8 mouse cellular contexts compared by ENCODE assay signal in the genomic region with DNA sequence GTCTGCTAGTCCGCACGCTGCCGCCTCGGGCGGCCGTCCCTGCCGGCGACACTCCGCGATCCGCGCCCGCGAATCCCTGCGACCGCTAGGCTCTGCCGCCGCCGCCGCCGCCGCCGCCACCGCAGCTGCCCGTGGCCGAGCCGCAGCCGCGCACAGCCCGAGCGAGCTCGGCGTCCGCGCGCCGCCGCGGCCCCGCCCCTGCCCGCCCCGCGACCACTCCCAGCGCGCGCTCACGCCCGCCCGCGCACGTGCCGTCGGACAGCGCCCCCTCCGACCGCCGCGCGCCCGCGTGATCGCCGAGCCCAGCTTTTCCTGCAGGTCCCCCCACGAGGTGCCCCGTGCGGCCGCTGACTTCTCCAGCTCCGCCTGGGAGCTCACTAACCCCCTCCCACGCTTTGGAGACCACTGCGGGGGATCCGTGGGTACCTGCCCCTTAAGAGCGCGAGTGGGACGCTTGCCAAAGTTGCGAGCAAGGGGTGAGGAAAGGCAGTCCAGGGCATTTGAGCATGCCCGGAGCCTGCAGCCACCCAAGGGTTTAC. TPM values are rescaled to one million over a fixed set of nuclear protein-coding genes. Genes with fewer than 3 reads are reported as not detected.
DNase-seq lines count a peak whose midpoint lies in the region; ATAC-seq and TF ChIP-seq lines count a peak whose summit lies in the region.

A gene (minus strand): TSS at position 75 of the 539 bp plus-strand sequence.

- WGBS in forebrain, embryonic 11.5 days = under 1% methylated on average over 56 of the region's 76 CpGs
- under 1% methylated on average over 63 of the region's 76 CpGs for WGBS in heart, embryonic 13.5 days
- under 1% methylated on average over 70 of the region's 76 CpGs for WGBS in kidney, postnatal 0 days
- WGBS in liver, embryonic 11.5 days = 1% methylated on average over 56 of the region's 76 CpGs
- WGBS in neural tube, embryonic 11.5 days = under 1% methylated on average over 33 of the region's 76 CpGs

- peaks cover 2% of the 10 kb centered on the region; the same call in 1 of the 2 replicates for H3K27me3 ChIP-seq in forebrain, embryonic 11.5 days (ENCODE audit: control insufficient read depth, insufficient read depth, low read length)
- H3K27me3 ChIP-seq in heart, embryonic 13.5 days (replicated peaks) = no peaks in the 10 kb centered on the region
- H3K27me3 ChIP-seq in kidney, postnatal 0 days (ENCODE audit: insufficient read depth, low read length) = no peaks in the 10 kb centered on the region
- H3K27me3 ChIP-seq in liver, embryonic 11.5 days (replicated peaks; ENCODE audit: control insufficient read depth, insufficient read depth, low read length) = peaks cover 30% of the 10 kb centered on the region
- no peaks in the 10 kb centered on the region for H3K27me3 ChIP-seq in neural tube, embryonic 11.5 days (ENCODE audit: control insufficient read depth, insufficient read depth, low read length)

- peak within 1 kb of the TSS; percentile 96 for H3K4me2 ChIP-seq in forebrain, embryonic 11.5 days (ENCODE audit: low read depth, low read length, severe bottlenecking)
- peak within 1 kb of the TSS; percentile 92 for H3K4me2 ChIP-seq in heart, embryonic 13.5 days
- peak within 1 kb of the TSS; percentile 99 for H3K4me2 ChIP-seq in kidney, postnatal 0 days (ENCODE audit: low read length)
- peak within 1 kb of the TSS; percentile 85 for H3K4me2 ChIP-seq in liver, embryonic 11.5 days
- H3K4me2 ChIP-seq in neural tube, embryonic 11.5 days (ENCODE audit: low read depth) = peak within 1 kb of the TSS; percentile 89

- peak within 1 kb of the TSS; percentile 75 for H3K9ac ChIP-seq in forebrain, embryonic 11.5 days (ENCODE audit: low read length)
- peak within 1 kb of the TSS; percentile 93 for H3K9ac ChIP-seq in heart, embryonic 13.5 days
- peak within 1 kb of the TSS; percentile 84 for H3K9ac ChIP-seq in kidney, postnatal 0 days (ENCODE audit: low read depth, low read length)
- H3K9ac ChIP-seq in liver, embryonic 11.5 days (ENCODE audit: low read depth, low read length) = peak within 1 kb of the TSS; percentile 60
- H3K9ac ChIP-seq in neural tube, embryonic 11.5 days (ENCODE audit: low read length) = peak within 1 kb of the TSS; percentile 74

- no peaks in the 10 kb centered on the region for H3K36me3 ChIP-seq in forebrain, embryonic 11.5 days (ENCODE audit: control insufficient read depth, insufficient read depth, low read length)
- H3K36me3 ChIP-seq in heart, embryonic 13.5 days = no peaks in the 10 kb centered on the region
- no peaks in the 10 kb centered on the region for H3K36me3 ChIP-seq in kidney, postnatal 0 days (ENCODE audit: insufficient read depth, low read length)
- H3K36me3 ChIP-seq in liver, embryonic 11.5 days (ENCODE audit: control insufficient read depth, insufficient read depth, low read length) = no peaks in the 10 kb centered on the region
- H3K36me3 ChIP-seq in neural tube, embryonic 11.5 days (ENCODE audit: control insufficient read depth, insufficient read depth, low read length) = no peaks in the 10 kb centered on the region

- H3K4me1 ChIP-seq in forebrain, embryonic 11.5 days (replicated peaks; ENCODE audit: control insufficient read depth, insufficient read depth, low read length) = peaks cover 1% of the 10 kb centered on the region; the same call in 1 of the 2 replicates
- peaks cover 23% of the 10 kb centered on the region for H3K4me1 ChIP-seq in heart, embryonic 13.5 days
- H3K4me1 ChIP-seq in kidney, postnatal 0 days (replicated peaks; ENCODE audit: insufficient read depth, low read length) = no peaks in the 10 kb centered on the region
- no peaks in the 10 kb centered on the region for H3K4me1 ChIP-seq in liver, embryonic 11.5 days (replicated peaks; ENCODE audit: control insufficient read depth, insufficient read depth, low read length)
- no peaks in the 10 kb centered on the region for H3K4me1 ChIP-seq in neural tube, embryonic 11.5 days (ENCODE audit: control insufficient read depth, insufficient read depth, low read length)

- H3K4me3 ChIP-seq in forebrain, embryonic 11.5 days (ENCODE audit: low read depth, low read length) = peak within 1 kb of the TSS; percentile 69
- peak within 1 kb of the TSS; percentile 88 for H3K4me3 ChIP-seq in heart, embryonic 13.5 days
- peak within 1 kb of the TSS; percentile 89 for H3K4me3 ChIP-seq in kidney, postnatal 0 days (replicated peaks; ENCODE audit: low read depth, low read length)
- peak within 1 kb of the TSS; percentile 64 for H3K4me3 ChIP-seq in liver, embryonic 11.5 days (ENCODE audit: low read depth, low read length)
- H3K4me3 ChIP-seq in neural tube, embryonic 11.5 days (ENCODE audit: low read depth, low read length) = peak within 1 kb of the TSS; percentile 78

- peak; percentile 51; the same call in 1 of the 2 replicates for TF ChIP-seq CTCF in kidney, postnatal 0 days (IDR thresholded peaks at IDR 0.05; ENCODE audit: low read depth)

- no peaks in the 10 kb centered on the region for H3K9me3 ChIP-seq in forebrain, embryonic 11.5 days (ENCODE audit: control insufficient read depth, low read length)
- H3K9me3 ChIP-seq in heart, embryonic 13.5 days = no peaks in the 10 kb centered on the region
- H3K9me3 ChIP-seq in kidney, postnatal 0 days (replicated peaks; ENCODE audit: low read length) = no peaks in the 10 kb centered on the region
- no peaks in the 10 kb centered on the region for H3K9me3 ChIP-seq in liver, embryonic 11.5 days (ENCODE audit: control insufficient read depth, low read length)
- no peaks in the 10 kb centered on the region for H3K9me3 ChIP-seq in neural tube, embryonic 11.5 days (ENCODE audit: control insufficient read depth, low read length)

- H3K27ac ChIP-seq in forebrain, embryonic 11.5 days (ENCODE audit: low read depth, low read length) = peak within 1 kb of the TSS; percentile 21; the same call in 1 of the 2 replicates
- peak within 1 kb of the TSS; percentile 78 for H3K27ac ChIP-seq in heart, embryonic 13.5 days (replicated peaks)
- H3K27ac ChIP-seq in kidney, postnatal 0 days = peak within 1 kb of the TSS; percentile 81
- no peak within 1 kb of the TSS for H3K27ac ChIP-seq in liver, embryonic 11.5 days (ENCODE audit: low read depth, low read length)
- H3K27ac ChIP-seq in neural tube, embryonic 11.5 days (ENCODE audit: low read depth, low read length) = peak within 1 kb of the TSS; percentile 56; the same call in 1 of the 2 replicates

- peak; percentile 10 for DNase-seq in thymus, postnatal 0 days (ENCODE audit: low spot score)
- no peak for DNase-seq in thymus, postnatal 25 days
- DNase-seq in forebrain, embryonic 11.5 days (ENCODE audit: low spot score) = peak; percentile 93
- DNase-seq in kidney, postnatal 0 days (ENCODE audit: low spot score) = peak; percentile 77
- DNase-seq in liver, embryonic 11.5 days (ENCODE audit: low spot score) = peak; percentile 73
- peak; percentile 88 for DNase-seq in neural tube, embryonic 11.5 days (ENCODE audit: low spot score)
- peak; percentile 22 for DNase-seq in urinary bladder, postnatal 10 days (ENCODE audit: low spot score)

- ATAC-seq in forebrain, embryonic 11.5 days (replicated peaks; ENCODE audit: low FRiP score) = peak; percentile 97
- peak; percentile 83 for ATAC-seq in heart, embryonic 13.5 days (ENCODE audit: extremely low read depth, insufficient number of reproducible peaks, low FRiP score, low TSS enrichment)
- ATAC-seq in kidney, postnatal 0 days (replicated peaks; ENCODE audit: low FRiP score, low read depth) = peak; percentile 96
- ATAC-seq in liver, embryonic 11.5 days (replicated peaks; ENCODE audit: low FRiP score) = peak; percentile 85
- ATAC-seq in neural tube, embryonic 11.5 days (ENCODE audit: insufficient read depth, low FRiP score, low TSS enrichment) = peak; percentile 96

RNA-seq across cellular contexts. Expression of the gene that starts here (rescaled TPM):
- polyA plus RNA-seq in thymus, postnatal 0 days (2015; fragmentation: Nextera tagmentation; extraction: Ambion mirVana) = 3.2 and 3.7 TPM in 2 replicates
- polyA plus RNA-seq in forebrain, embryonic 11.5 days (2014; fragmentation: Nextera tagmentation; extraction: Ambion mirVana) = 16.0 and 17.9 TPM in 2 replicates
- 22.0 and 25.8 TPM in 2 replicates for polyA plus RNA-seq in heart, embryonic 13.5 days (2015; fragmentation: Nextera tagmentation; extraction: Ambion mirVana)
- 54.4 and 57.5 TPM in 2 replicates for polyA plus RNA-seq in kidney, postnatal 0 days (2015; fragmentation: Nextera tagmentation; extraction: Ambion mirVana)
- polyA plus RNA-seq in liver, embryonic 11.5 days (2014; fragmentation: Nextera tagmentation; extraction: Ambion mirVana) = 7.4 and 7.5 TPM in 2 replicates
- polyA plus RNA-seq in neural tube, embryonic 11.5 days (2014; fragmentation: Nextera tagmentation; extraction: Ambion mirVana) = 26.0 and 26.2 TPM in 2 replicates
